Mouse (Mus musculus) left cerebral cortex, adult 9 months (tissue): Measurements from ENCODE around the gene Cux2.
"Not testable (repeated sequence)": the region's sequence is repeated elsewhere in the genome, so short reads cannot be mapped to it uniquely, and the experiment has no call there.

Experiments
- DNase-seq, 2 experiments: peaks; one replicate each; pipeline ENCODE4 v3.0.0; 2022; ENCODE audit warnings: low spot score in 2 of 2

The Cux2 gene

GRCm38 (mm10) chr5:121871515-121872030, 178.3 kb downstream of the Cux2 start:
- no peak for DNase-seq

- no peak for DNase-seq
Observed at GRCm38 (mm10) chr5:121870832-121871231, 179.1 kb downstream of the Cux2 start.

GRCm38 (mm10) chr5:121867963-121868362, 181.9 kb downstream of the Cux2 start:
- no peak for DNase-seq

- DNase-seq = no peak
Observed at GRCm38 (mm10) chr5:121864330-121864729, 185.6 kb downstream of the Cux2 start.

GRCm38 (mm10) chr5:121861964-121862363, 187.9 kb downstream of the Cux2 start:
- DNase-seq = no peak

- no peak for DNase-seq
Observed at GRCm38 (mm10) chr5:121858427-121858826, 191.5 kb downstream of the Cux2 start.

- no peak for DNase-seq
Observed at GRCm38 (mm10) chr5:121856740-121857139, 193.2 kb downstream of the Cux2 start.

- DNase-seq = no peak
Observed at GRCm38 (mm10) chr5:121854768-121855167, 195.1 kb downstream of the Cux2 start.

GRCm38 (mm10) chr5:121853368-121854051, 196.4 kb downstream of the Cux2 start:
- no peak for DNase-seq

- no peak for DNase-seq
Observed at GRCm38 (mm10) chr5:121849478-121850349, 200.2 kb downstream of the Cux2 start.

GRCm38 (mm10) chr5:121848743-121849142, 201.2 kb downstream of the Cux2 start, which contains the start of gene Pheta1:
Gene Pheta1, plus strand, starts transcription at chr5:121848984.
- peak; percentile 69 to 91 for DNase-seq

GRCm38 (mm10) chr5:121848035-121848519, 201.8 kb downstream of the Cux2 start:
- no peak for DNase-seq

- DNase-seq = not testable (repeated sequence)
Observed at GRCm38 (mm10) chr5:121847269-121847668, 202.6 kb downstream of the Cux2 start.

GRCm38 (mm10) chr5:121846322-121846721, 203.6 kb downstream of the Cux2 start:
- DNase-seq = no peak

- no peak for DNase-seq
Observed at GRCm38 (mm10) chr5:121845361-121845760, 204.5 kb downstream of the Cux2 start.

- no peak for DNase-seq
Observed at GRCm38 (mm10) chr5:121843138-121843905, 206.6 kb downstream of the Cux2 start.

- DNase-seq = peak in 1 of 2 experiments; percentile 77
Observed at GRCm38 (mm10) chr5:121842665-121843118, 207.2 kb downstream of the Cux2 start.

GRCm38 (mm10) chr5:121841973-121842372, 207.9 kb downstream of the Cux2 start:
- no peak for DNase-seq

GRCm38 (mm10) chr5:121841516-121841915, 208.4 kb downstream of the Cux2 start:
- DNase-seq = no peak

GRCm38 (mm10) chr5:121839128-121839473, 210.8 kb downstream of the Cux2 start:
- no peak for DNase-seq

GRCm38 (mm10) chr5:121838341-121839127, 211.4 kb downstream of the Cux2 start:
- peak in 1 of 2 experiments; percentile 64 for DNase-seq
